ENCODE assay signal across 24 mouse cellular contexts in the genomic region with DNA sequence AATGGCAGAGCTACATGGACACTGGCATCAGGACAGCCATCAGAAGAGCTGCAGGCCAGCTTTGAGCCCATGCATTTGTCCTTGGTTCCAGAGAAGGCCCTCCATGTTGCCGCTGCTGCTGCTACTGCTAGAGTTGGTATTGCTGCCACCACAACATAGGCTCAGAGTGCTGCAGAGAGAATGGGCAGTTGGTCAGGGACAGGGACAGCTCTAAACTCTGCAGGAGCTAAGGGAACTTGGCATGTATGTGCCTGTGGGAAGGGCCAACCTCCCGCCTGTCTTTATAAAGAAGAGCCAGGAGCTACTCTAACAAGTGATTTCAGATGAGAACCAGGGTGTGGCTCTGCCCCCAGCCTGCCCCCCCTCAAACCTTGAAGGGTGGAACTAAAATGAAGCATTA. TPM values are rescaled to one million over a fixed set of nuclear protein-coding genes. Genes with fewer than 3 reads are reported as not detected.
A peak's percentile ranks its signal among the peaks of the same experiment; 100 is the strongest.
DNase-seq lines count a peak whose midpoint lies in the region; ATAC-seq lines count a peak whose summit lies in the region.
"Had no signal": no experiment of that assay in that cellular context is flagged by ENCODE, and none has a peak within 500 bp of the region (broad histone marks: within the 10 kb centered on the region; RNA-seq: fewer than 3 reads in every experiment).

No protein-coding gene starts in this region.

- no peak overlapping the region for H3K4me2 ChIP-seq in hindbrain, embryonic 11.5 days (replicated peaks; ENCODE audit: low read depth, low read length)
- H3K4me2 ChIP-seq: embryonic facial prominence, embryonic 15.5 days; heart, embryonic 13.5 days; hindbrain, embryonic 12.5 days had no signal

- 95% methylated on average over 2 of the region's 2 CpGs for WGBS in hindbrain, embryonic 11.5 days

- H3K27ac ChIP-seq in hindbrain, embryonic 11.5 days (ENCODE audit: low read depth, low read length): no peak overlapping the region
- H3K27ac ChIP-seq: embryonic facial prominence, embryonic 15.5 days; forebrain, embryonic 10.5 days; gastrocnemius, adult 2 months; heart, embryonic 13.5 days; hindbrain, embryonic 12.5 days had no signal

- no peak overlapping the region for H3K4me3 ChIP-seq in hindbrain, embryonic 11.5 days (ENCODE audit: low read depth, low read length)
- H3K4me3 ChIP-seq: embryonic facial prominence, embryonic 15.5 days; erythroblast, embryonic 14.5 days; forebrain, embryonic 10.5 days; gastrocnemius, adult 2 months; heart, embryonic 13.5 days; hindbrain, embryonic 12.5 days had no signal

- H3K4me1 ChIP-seq in hindbrain, embryonic 11.5 days (replicated peaks; ENCODE audit: control insufficient read depth, insufficient read depth, low read length): no peaks in the 10 kb centered on the region
- H3K4me1 ChIP-seq: embryonic facial prominence, embryonic 15.5 days; forebrain, embryonic 10.5 days; heart, embryonic 13.5 days; hindbrain, embryonic 12.5 days had no signal

- DNase-seq in brain, adult 2 months (ENCODE audit: low read depth, low spot score): peak; percentile 51
- DNase-seq in cerebellum, adult 18-20 months: peak; percentile 32 to 55
- peak; percentile 52 for DNase-seq in cerebellum, adult 9-11 months
- peak; percentile 18 to 29 for DNase-seq in cerebellum, postnatal 36 days
- DNase-seq in Muller cell, postnatal 12 days (ENCODE audit: inconsistent ontology term): no peak
- DNase-seq in hindbrain, embryonic 11.5 days (ENCODE audit: low spot score): no peak
- DNase-seq in right cerebral cortex, postnatal 36 days (ENCODE audit: low spot score in 2 of 2): no peak
- DNase-seq: adrenal gland, postnatal 14 days; embryo, embryonic 11 days; gastrocnemius, adult 2 months; gastrocnemius, postnatal 36 days; heart, adult 11 months; heart, postnatal 36 days had no signal

- H3K27me3 ChIP-seq in hindbrain, embryonic 11.5 days (ENCODE audit: control insufficient read depth, insufficient read depth, low read length): no peaks in the 10 kb centered on the region
- H3K27me3 ChIP-seq: embryonic facial prominence, embryonic 15.5 days; heart, embryonic 13.5 days; hindbrain, embryonic 12.5 days had no signal

- H3K36me3 ChIP-seq in hindbrain, embryonic 11.5 days (ENCODE audit: control insufficient read depth, insufficient read depth, low read length): no peaks in the 10 kb centered on the region

- no peak overlapping the region for H3K9ac ChIP-seq in hindbrain, embryonic 11.5 days (ENCODE audit: low read depth, low read length)
- H3K9ac ChIP-seq: embryonic facial prominence, embryonic 15.5 days; heart, embryonic 13.5 days; hindbrain, embryonic 12.5 days had no signal

- ATAC-seq in hindbrain, embryonic 11.5 days (ENCODE audit: low FRiP score): no peak
- ATAC-seq: activated CD4-positive, CD25-positive, alpha-beta regulatory T cell, adult 4 months; forebrain, embryonic 14.5 days; hindbrain, embryonic 16.5 days; inflammation-experienced regulatory T-cells, adult 6 months; intestine, postnatal 0 days; Patski had no signal

- H3K9me3 ChIP-seq in hindbrain, embryonic 11.5 days (ENCODE audit: control insufficient read depth, low read length): no peaks in the 10 kb centered on the region
- H3K9me3 ChIP-seq: embryonic facial prominence, embryonic 15.5 days; forebrain, embryonic 10.5 days; heart, embryonic 13.5 days; hindbrain, embryonic 12.5 days had no signal

RNA-seq across cellular contexts. Expression of a gene that starts 21.3 kb away (rescaled TPM):
- polyA plus RNA-seq in hindbrain, embryonic 11.5 days (2014; fragmentation: Nextera tagmentation; extraction: Ambion mirVana): 48.5 and 50.3 TPM in 2 replicates

Comparison
In these comparisons a context has a peak if more than half of its experiments do, and no peak if none do; other contexts are left out.
1. DNase-seq: peak in brain, adult 2 months (single experiment), cerebellum, adult 18-20 months (2 of 2), cerebellum, adult 9-11 months (single experiment) and cerebellum, postnatal 36 days (2 of 2); none in Muller cell, postnatal 12 days (single experiment), hindbrain, embryonic 11.5 days (single experiment) and right cerebral cortex, postnatal 36 days (0 of 2).